Mouse (Mus musculus) adrenal gland, postnatal 25 days (tissue): ENCODE measurements around the gene Gm10408. TPM values are rescaled to one million over a fixed set of nuclear protein-coding genes. Genes with fewer than 3 reads are reported as not detected.
"Not testable (repeated sequence)": the region's sequence is repeated elsewhere in the genome, so short reads cannot be mapped to it uniquely, and the experiment has no call there.

ENCODE experiments used
- DNase-seq: peaks from one replicate; pipeline ENCODE4 v3.0.0; 2021; ENCODE audit warnings: mixed read lengths
- long read RNA-seq: library from polyadenylated mRNA; stranded (forward); transcript quantifications from one replicate; pipeline ENCODE4 v2.0.0, GENCODE M21; 2021
- total RNA-seq: library from RNA; stranded (reverse); gene quantifications from 2 replicates; pipeline ENCODE4 v1.2.3, GENCODE M21; 2021

Gm10408 gene
- not detected in 2 replicates for total RNA-seq
- long read RNA-seq, result 0 reads

DNA sequence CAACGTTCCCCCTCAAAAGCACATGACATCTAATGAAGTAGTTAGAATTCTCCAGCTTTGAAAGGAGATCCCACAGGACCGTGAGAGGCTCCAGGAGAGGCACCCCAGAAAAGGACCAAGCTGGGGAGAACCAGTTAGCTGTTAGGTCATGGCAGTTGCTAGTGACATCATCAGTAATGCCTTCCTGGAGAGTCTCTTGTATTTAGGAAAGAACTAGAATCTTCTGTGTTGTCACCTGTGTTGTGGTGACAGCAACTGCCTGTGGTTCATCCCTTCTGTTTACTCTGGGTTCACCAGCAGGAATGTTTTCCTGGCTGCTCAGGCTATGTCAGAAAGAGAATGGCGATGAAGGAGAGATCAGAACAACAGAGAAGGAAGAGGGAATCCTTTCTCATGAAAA, at the start of gene Gm10408:
Gene Gm10408, plus strand, starts transcription at position 301 of the 400 bp plus-strand sequence.
- DNase-seq, result not testable (repeated sequence)

DNA sequence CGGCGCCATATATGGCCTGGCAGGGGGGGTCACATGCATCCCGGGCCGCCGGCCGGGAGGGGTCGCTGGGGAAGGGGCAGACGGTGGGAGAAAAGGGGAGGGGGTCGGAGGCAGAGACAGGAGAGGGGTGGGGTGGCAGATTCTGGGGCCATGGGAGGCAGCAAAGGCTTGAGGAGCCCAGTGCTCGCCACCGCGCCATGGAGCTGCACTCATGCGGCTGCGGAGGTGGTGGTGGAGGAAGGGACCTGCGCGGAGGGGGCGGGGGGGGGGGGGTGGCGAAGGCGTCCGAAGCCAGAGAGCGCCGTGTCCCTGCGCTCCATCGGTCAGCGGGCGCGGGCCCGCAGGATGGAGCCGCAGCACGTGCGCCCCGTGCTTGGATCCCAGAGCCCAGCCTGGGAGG, 36.9 kb upstream of the Gm10408 start, which contains the start of gene Gm10409:
Gene Gm10409, plus strand, starts transcription at position 301 of the 400 bp plus-strand sequence.
- DNase-seq, result not testable (repeated sequence)

DNA sequence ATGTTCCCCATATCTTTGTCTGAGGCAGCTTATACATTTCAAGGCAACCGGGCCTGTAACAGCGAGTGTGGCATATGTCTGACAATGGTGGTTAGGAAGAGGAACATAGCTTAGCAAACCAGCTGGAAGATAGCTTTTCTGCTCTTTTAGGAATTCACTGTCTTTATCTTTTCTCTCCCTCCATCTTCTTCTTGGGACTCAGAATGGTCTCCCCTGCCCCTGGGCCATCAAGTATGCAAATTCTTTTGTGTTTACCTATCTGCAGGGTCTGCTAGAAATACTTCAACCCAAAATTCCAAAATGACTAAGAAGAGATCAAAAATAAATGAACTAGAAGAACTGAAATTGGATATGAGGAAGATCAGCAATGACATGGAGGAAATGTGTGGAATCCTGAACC, 21.4 kb upstream of the Gm10408 start, which contains the start of gene Gm3005:
Gene Gm3005, plus strand, starts transcription at position 301 of the 400 bp plus-strand sequence.
- not testable (repeated sequence) for DNase-seq

Other genes with a start within 250 kb of the Gm10408 start
- 0.52 TPM in 1 of 2 replicates, not detected in the other for gene D830030K20Rik, start 240.9 kb upstream of the Gm10408 start, total RNA-seq
- not detected in 2 replicates for gene Gm2956, start 116.8 kb upstream of the Gm10408 start, total RNA-seq
- gene Gm10413, start 54.3 kb upstream of the Gm10408 start, total RNA-seq, result not detected in 2 replicates
- gene Gm10409, start 36.8 kb upstream of the Gm10408 start, total RNA-seq, result 0.43 and 0.71 TPM in 2 replicates
- not detected in 2 replicates for gene Gm3005, start 21.3 kb upstream of the Gm10408 start, total RNA-seq
- gene Gm3012, start 185.1 kb downstream of the Gm10408 start, total RNA-seq, result not detected in 2 replicates
- 0.43 and 0.71 TPM in 2 replicates for gene Gm3020, start 202.7 kb downstream of the Gm10408 start, total RNA-seq
- not detected in 2 replicates for gene Gm3043, start 239.4 kb downstream of the Gm10408 start, total RNA-seq